ENCODE assay signal across 50 mouse cellular contexts in genomic region chr2:154245322-154245721, GRCm38 (mm10). TPM values are rescaled to one million over a fixed set of nuclear protein-coding genes. Genes with fewer than 3 reads are reported as not detected.
"Had no signal": no experiment of that assay in that cellular context is flagged by ENCODE, and none has a peak within 500 bp of the region (broad histone marks: within the 10 kb centered on the region; RNA-seq: fewer than 3 reads in every experiment).

No protein-coding gene starts in this region.

- H3K4me3 ChIP-seq: heart, embryonic 12.5 days; heart, embryonic 13.5 days; heart, embryonic 15.5 days; hindbrain, embryonic 10.5 days; hindbrain, embryonic 12.5 days; hindbrain, embryonic 13.5 days; hindbrain, embryonic 15.5 days; intestine, embryonic 15.5 days; kidney, embryonic 15.5 days; layer of hippocampus, adult 2 months; left cerebral cortex, adult 2 months had no signal

- H3K9ac ChIP-seq: heart, embryonic 12.5 days; heart, embryonic 13.5 days; heart, embryonic 15.5 days; hindbrain, embryonic 12.5 days; hindbrain, embryonic 13.5 days; hindbrain, embryonic 14.5 days; hindbrain, embryonic 15.5 days; intestine, embryonic 15.5 days; kidney, embryonic 15.5 days had no signal

- H3K36me3 ChIP-seq: heart, embryonic 12.5 days; heart, embryonic 13.5 days; heart, embryonic 15.5 days; hindbrain, embryonic 10.5 days; hindbrain, embryonic 12.5 days; hindbrain, embryonic 13.5 days; hindbrain, embryonic 15.5 days; intestine, embryonic 15.5 days; kidney, embryonic 15.5 days had no signal

- H3K4me1 ChIP-seq: heart, embryonic 12.5 days; heart, embryonic 13.5 days; heart, embryonic 15.5 days; hindbrain, embryonic 10.5 days; hindbrain, embryonic 12.5 days; hindbrain, embryonic 13.5 days; hindbrain, embryonic 15.5 days; intestine, embryonic 15.5 days; kidney, embryonic 15.5 days had no signal

- H3K27ac ChIP-seq: heart, embryonic 13.5 days; heart, embryonic 15.5 days; hindbrain, embryonic 10.5 days; hindbrain, embryonic 12.5 days; hindbrain, embryonic 13.5 days; hindbrain, embryonic 14.5 days; hindbrain, embryonic 15.5 days; hindbrain, postnatal 0 days; intestine, embryonic 15.5 days; kidney, embryonic 15.5 days; kidney, postnatal 0 days; layer of hippocampus, adult 2 months; left cerebral cortex, adult 2 months had no signal

- H3K9me3 ChIP-seq: heart, embryonic 13.5 days; heart, embryonic 15.5 days; hindbrain, embryonic 10.5 days; hindbrain, embryonic 12.5 days; hindbrain, embryonic 13.5 days; hindbrain, embryonic 15.5 days; intestine, embryonic 15.5 days; kidney, embryonic 15.5 days had no signal

- H3K27me3 ChIP-seq: heart, embryonic 12.5 days; heart, embryonic 13.5 days; heart, embryonic 15.5 days; hindbrain, embryonic 12.5 days; hindbrain, embryonic 13.5 days; hindbrain, embryonic 15.5 days; intestine, embryonic 15.5 days; kidney, embryonic 15.5 days had no signal

- DNase-seq: heart, postnatal 10 days; heart, postnatal 4 days; kidney, adult 11 months; kidney, adult 18-20 months; kidney, adult 2 months; kidney, adult 8-10 months; kidney, adult 9 months; kidney, postnatal 10 days; kidney, postnatal 14 days; kidney, postnatal 25 days; kidney, postnatal 36 days; kidney, postnatal 4 days; layer of hippocampus, adult 9-11 months; layer of hippocampus, postnatal 36 days had no signal

RNA-seq across cellular contexts. Expression of gene Bpifb9a, which starts 12.3 kb away (rescaled TPM):
- total RNA-seq: heart, postnatal 10 days; heart, postnatal 25 days; heart, postnatal 4 days; hematopoietic stem cell, adult 5-6 weeks; hindbrain, postnatal 0 days; layer of hippocampus, adult 18-20 months; layer of hippocampus, adult 2 months; layer of hippocampus, postnatal 10 days; layer of hippocampus, postnatal 14 days; layer of hippocampus, postnatal 25 days; layer of hippocampus, postnatal 36 days; left cerebral cortex, adult 18-20 months; left cerebral cortex, adult 2 months; left cerebral cortex, adult 8-10 months had no signal
- polyA plus RNA-seq: heart, embryonic 11.5 days; heart, embryonic 13.5 days; heart, embryonic 14.5 days; heart, embryonic 15.5 days; heart, embryonic 16.5 days; heart, postnatal 0 days; hindbrain, embryonic 10.5 days; hindbrain, embryonic 11.5 days; hindbrain, embryonic 12.5 days; hindbrain, embryonic 13.5 days; hindbrain, embryonic 14.5 days; hindbrain, embryonic 15.5 days; hindbrain, embryonic 16.5 days; inflammation-experienced regulatory T-cells, adult 6 months; intestine, embryonic 14.5 days; intestine, embryonic 15.5 days; intestine, embryonic 16.5 days; intestine, postnatal 0 days; kidney, adult 2 months; kidney, embryonic 14.5 days; kidney, embryonic 15.5 days; kidney, embryonic 16.5 days; kidney, postnatal 0 days; large intestine, adult 2 months had no signal

RNA-seq across cellular contexts. Expression of gene Bpifb5, which starts 21.8 kb away (rescaled TPM):
- total RNA-seq: heart, postnatal 10 days; heart, postnatal 25 days; heart, postnatal 4 days; hindbrain, postnatal 0 days; layer of hippocampus, adult 18-20 months; layer of hippocampus, adult 2 months; layer of hippocampus, adult 8-10 months; layer of hippocampus, postnatal 14 days; layer of hippocampus, postnatal 25 days; layer of hippocampus, postnatal 36 days; left cerebral cortex, adult 18-20 months; left cerebral cortex, adult 2 months; left cerebral cortex, adult 8-10 months had no signal
- polyA plus RNA-seq: hindbrain, embryonic 11.5 days; inflammation-experienced regulatory T-cells, adult 6 months; intestine, embryonic 14.5 days had no signal

RNA-seq across cellular contexts. Expression of gene Bpifb1, which starts 54.7 kb away (rescaled TPM):
- total RNA-seq: hematopoietic stem cell, adult 5-6 weeks had no signal
- polyA plus RNA-seq: hindbrain, embryonic 10.5 days; hindbrain, embryonic 11.5 days; hindbrain, embryonic 12.5 days; hindbrain, embryonic 13.5 days; inflammation-experienced regulatory T-cells, adult 6 months; intestine, embryonic 14.5 days; kidney, adult 2 months; kidney, embryonic 14.5 days; kidney, embryonic 16.5 days; large intestine, adult 2 months had no signal
